Mouse (Mus musculus) fibroblast of lung, adult 2 months (primary cell): ENCODE results near the gene Myo1c.
A peak's percentile ranks its signal among the peaks of the same experiment; 100 is the strongest.
"Not testable (repeated sequence)": the region's sequence is repeated elsewhere in the genome, so short reads cannot be mapped to it uniquely, and the experiment has no call there.

Experiments
- DNase-seq: peaks from one replicate; pipeline ENCODE4 v3.0.0-alpha.2; 2011; ENCODE audit warnings: low read depth

Gene Myo1c

GRCm38 (mm10) chr11:75669176-75669852 is 19.0 kb downstream of the Myo1c start:
- no peak for DNase-seq

GRCm38 (mm10) chr11:75669853-75670200 is 19.5 kb downstream of the Myo1c start:
- no peak for DNase-seq

GRCm38 (mm10) chr11:75671426-75672180 is 21.3 kb downstream of the Myo1c start:
- DNase-seq, result no peak

GRCm38 (mm10) chr11:75673411-75673810 is 23.1 kb downstream of the Myo1c start:
- no peak for DNase-seq

GRCm38 (mm10) chr11:75674875-75675274 is 24.6 kb downstream of the Myo1c start:
- DNase-seq, result no peak

- DNase-seq, result no peak
Observed at GRCm38 (mm10) chr11:75677881-75678746, 27.8 kb downstream of the Myo1c start.

- peak; percentile 93 for DNase-seq
Observed at GRCm38 (mm10) chr11:75678747-75679438, 28.6 kb downstream of the Myo1c start, which contains the start of gene Crk. TSS of gene Crk (plus strand) at chr11:75679259.

GRCm38 (mm10) chr11:75679439-75680171 is 29.3 kb downstream of the Myo1c start:
- no peak for DNase-seq

- DNase-seq, result no peak
Observed at GRCm38 (mm10) chr11:75684462-75684861, 34.2 kb downstream of the Myo1c start.

GRCm38 (mm10) chr11:75684956-75685355 is 34.7 kb downstream of the Myo1c start:
- DNase-seq, result no peak

- DNase-seq, result peak; percentile 12
Observed at GRCm38 (mm10) chr11:75687343-75687993, 37.2 kb downstream of the Myo1c start.

- DNase-seq, result no peak
Observed at GRCm38 (mm10) chr11:75688132-75688531, 37.8 kb downstream of the Myo1c start.

GRCm38 (mm10) chr11:75689977-75690376 is 39.7 kb downstream of the Myo1c start:
- DNase-seq, result no peak

- DNase-seq, result no peak
Observed at GRCm38 (mm10) chr11:75691047-75691446, 40.7 kb downstream of the Myo1c start.

- DNase-seq, result no peak
Observed at GRCm38 (mm10) chr11:75693570-75693969, 43.3 kb downstream of the Myo1c start.

- DNase-seq, result not testable (repeated sequence)
Observed at GRCm38 (mm10) chr11:75697464-75697863, 47.2 kb downstream of the Myo1c start.

- no peak for DNase-seq
Observed at GRCm38 (mm10) chr11:75700557-75700956, 50.3 kb downstream of the Myo1c start.

- no peak for DNase-seq
Observed at GRCm38 (mm10) chr11:75702761-75703160, 52.5 kb downstream of the Myo1c start.

- DNase-seq, result no peak
Observed at GRCm38 (mm10) chr11:75703748-75704147, 53.4 kb downstream of the Myo1c start.

GRCm38 (mm10) chr11:75713949-75714348 is 63.6 kb downstream of the Myo1c start:
- DNase-seq, result no peak

GRCm38 (mm10) chr11:75715556-75715955 is 65.3 kb downstream of the Myo1c start:
- DNase-seq, result no peak
